Mouse (Mus musculus): ENCODE results near the gene Nsrp1.
A peak's percentile ranks its signal among the peaks of the same experiment; 100 is the strongest.

- TF ChIP-seq POLR2A (IDR thresholded peaks at IDR 0.05; ENCODE audit: borderline replicate concordance, extremely low read depth, insufficient read depth, insufficient read length, poor library complexity, severe bottlenecking) (no peak), CTCF (IDR thresholded peaks at IDR 0.05; ENCODE audit: borderline replicate concordance, extremely low read depth, insufficient read depth, insufficient read length) (peak; percentile 21; the same call in 1 of the 2 replicates)
Observed at GRCm38 (mm10) chr11:77026559-77026958, 51.7 kb downstream of the Nsrp1 start.
